Mouse (Mus musculus): ENCODE measurements around the gene Arhgap23.

- TF ChIP-seq POLR2A (IDR thresholded peaks at IDR 0.05; ENCODE audit: low read depth, low read length) (no peak), CTCF (IDR thresholded peaks at IDR 0.05; ENCODE audit: extremely low read depth, insufficient read length, insufficient replicate concordance, low read depth, low read length) (no peak)
These were observed 26.2 kb upstream of the Arhgap23 start for GRCm38 (mm10) chr11:97389127-97389526.
